ENCODE assay signal across 8 mouse cellular contexts in genomic region chr9:108689106-108689505, GRCm38 (mm10). TPM values are rescaled to one million over a fixed set of nuclear protein-coding genes. Genes with fewer than 3 reads are reported as not detected.
DNase-seq lines count a peak whose midpoint lies in the region; ATAC-seq and TF ChIP-seq lines count a peak whose summit lies in the region.

Prkar2a (plus strand) TSS chr9:108689314.

- no peak within 1 kb of the TSS for H3K9ac ChIP-seq in embryonic facial prominence, embryonic 13.5 days
- H3K9ac ChIP-seq in heart, embryonic 16.5 days (ENCODE audit: low read length): no peak within 1 kb of the TSS
- no peak within 1 kb of the TSS for H3K9ac ChIP-seq in neural tube, embryonic 14.5 days (replicated peaks; ENCODE audit: low read depth, low read length)

- no peak within 1 kb of the TSS for H3K4me2 ChIP-seq in embryonic facial prominence, embryonic 13.5 days
- no peak within 1 kb of the TSS for H3K4me2 ChIP-seq in heart, embryonic 16.5 days (ENCODE audit: low read depth, low read length)
- H3K4me2 ChIP-seq in neural tube, embryonic 14.5 days (ENCODE audit: low read depth, low read length): no peak within 1 kb of the TSS

- DNase-seq in lung, adult 2 months: no peak
- no peak for DNase-seq in lung, postnatal 36 days
- DNase-seq in limb, embryonic 10.5 days (ENCODE audit: low spot score): no peak
- no peak for DNase-seq in frontal cortex, postnatal 25 days (ENCODE audit: low spot score in 2 of 2)
- DNase-seq in cerebellum, adult 8-10 months: no peak

- H3K4me1 ChIP-seq in lung, adult 2 months (ENCODE audit: control insufficient read depth, insufficient read depth, low read length): peaks cover 10% of the 10 kb centered on the region
- peaks cover 18% of the 10 kb centered on the region for H3K4me1 ChIP-seq in embryonic facial prominence, embryonic 13.5 days
- H3K4me1 ChIP-seq in heart, embryonic 16.5 days (ENCODE audit: control insufficient read depth, insufficient read depth, low read length): peaks cover 35% of the 10 kb centered on the region
- peaks cover 36% of the 10 kb centered on the region for H3K4me1 ChIP-seq in limb, embryonic 10.5 days
- H3K4me1 ChIP-seq in neural tube, embryonic 14.5 days (ENCODE audit: control insufficient read depth, insufficient read depth, low read length): peaks cover 25% of the 10 kb centered on the region

- H3K27me3 ChIP-seq in embryonic facial prominence, embryonic 13.5 days: no peaks in the 10 kb centered on the region
- no peaks in the 10 kb centered on the region for H3K27me3 ChIP-seq in heart, embryonic 16.5 days (ENCODE audit: control insufficient read depth, insufficient read depth, low read length)
- peaks cover 24% of the 10 kb centered on the region for H3K27me3 ChIP-seq in limb, embryonic 10.5 days (ENCODE audit: low read depth, poor library complexity, severe bottlenecking)
- H3K27me3 ChIP-seq in neural tube, embryonic 14.5 days (ENCODE audit: control insufficient read depth, insufficient read depth, low read length): no peaks in the 10 kb centered on the region

- H3K4me3 ChIP-seq in lung, adult 2 months (replicated peaks; ENCODE audit: extremely low read depth, low read depth, low read length): no peak within 1 kb of the TSS
- H3K4me3 ChIP-seq in embryonic facial prominence, embryonic 13.5 days: no peak within 1 kb of the TSS
- H3K4me3 ChIP-seq in heart, embryonic 16.5 days (ENCODE audit: low read length): no peak within 1 kb of the TSS
- no peak within 1 kb of the TSS for H3K4me3 ChIP-seq in limb, embryonic 10.5 days
- no peak within 1 kb of the TSS for H3K4me3 ChIP-seq in neural tube, embryonic 14.5 days (ENCODE audit: low read depth, low read length)

- H3K9me3 ChIP-seq in embryonic facial prominence, embryonic 13.5 days: no peaks in the 10 kb centered on the region
- no peaks in the 10 kb centered on the region for H3K9me3 ChIP-seq in heart, embryonic 16.5 days (replicated peaks; ENCODE audit: control insufficient read depth, low read length)
- no peaks in the 10 kb centered on the region for H3K9me3 ChIP-seq in limb, embryonic 10.5 days (replicated peaks)
- no peaks in the 10 kb centered on the region for H3K9me3 ChIP-seq in neural tube, embryonic 14.5 days (ENCODE audit: control insufficient read depth, low read length)

- ATAC-seq in embryonic facial prominence, embryonic 13.5 days (ENCODE audit: insufficient number of reproducible peaks, insufficient read depth, low FRiP score, low TSS enrichment, low read depth): no peak
- no peak for ATAC-seq in heart, embryonic 16.5 days (replicated peaks; ENCODE audit: extremely low read depth, insufficient read depth, low FRiP score)
- ATAC-seq in neural tube, embryonic 14.5 days (ENCODE audit: low read depth): no peak

- no peak for TF ChIP-seq CTCF in lung, adult 2 months (IDR thresholded peaks at IDR 0.05; ENCODE audit: insufficient read depth, low read length)

- 100% methylated on average over 1 of the region's 1 CpGs for WGBS in lung, adult 2 months
- WGBS in embryonic facial prominence, embryonic 13.5 days: 68% methylated on average over 1 of the region's 1 CpGs
- 87% methylated on average over 1 of the region's 1 CpGs for WGBS in heart, embryonic 16.5 days
- WGBS in limb, embryonic 10.5 days: 75% methylated on average over 1 of the region's 1 CpGs
- 20% methylated on average over 1 of the region's 1 CpGs for WGBS in neural tube, embryonic 14.5 days

- no peak within 1 kb of the TSS for H3K27ac ChIP-seq in embryonic facial prominence, embryonic 13.5 days
- H3K27ac ChIP-seq in heart, embryonic 16.5 days (ENCODE audit: low read length): no peak within 1 kb of the TSS
- H3K27ac ChIP-seq in limb, embryonic 10.5 days: no peak within 1 kb of the TSS
- H3K27ac ChIP-seq in neural tube, embryonic 14.5 days (ENCODE audit: low read depth, low read length): no peak within 1 kb of the TSS

- TF ChIP-seq POLR2A in lung, adult 2 months (IDR thresholded peaks at IDR 0.05; ENCODE audit: borderline replicate concordance, extremely low read depth, low read depth, low read length): no peak

- H3K36me3 ChIP-seq in embryonic facial prominence, embryonic 13.5 days: peaks cover 12% of the 10 kb centered on the region
- H3K36me3 ChIP-seq in heart, embryonic 16.5 days (ENCODE audit: control insufficient read depth, insufficient read depth): peaks cover 3% of the 10 kb centered on the region; the same call in 1 of the 2 replicates
- H3K36me3 ChIP-seq in limb, embryonic 10.5 days: peaks cover 8% of the 10 kb centered on the region; the same call in 1 of the 2 replicates
- H3K36me3 ChIP-seq in neural tube, embryonic 14.5 days (ENCODE audit: control insufficient read depth, insufficient read depth, low read length): no peaks in the 10 kb centered on the region

RNA-seq across cellular contexts. Expression of gene Prkar2a, which starts in this region (rescaled TPM):
- polyA plus RNA-seq in lung, adult 2 months (2012; rRNA removed): 22.3 and 26.1 TPM in 2 replicates
- polyA plus RNA-seq in embryonic facial prominence, embryonic 13.5 days (2015; fragmentation: Nextera tagmentation; extraction: Ambion mirVana): 25.6 and 27.9 TPM in 2 replicates
- 21.3 and 25.5 TPM in 2 replicates for polyA plus RNA-seq in heart, embryonic 16.5 days (2015; fragmentation: Nextera tagmentation; extraction: Ambion mirVana)
- 27.0 and 27.8 TPM in 2 replicates for polyA plus RNA-seq in limb, embryonic 10.5 days (2016; fragmentation: Nextera tagmentation; extraction: Ambion mirVana)
- polyA plus RNA-seq in neural tube, embryonic 14.5 days (2014; fragmentation: Nextera tagmentation; extraction: Ambion mirVana): 60.2 and 80.1 TPM in 2 replicates
